Mouse (Mus musculus): ENCODE data around the gene Rpl23a. TPM values are rescaled to one million over a fixed set of nuclear protein-coding genes. Genes with fewer than 3 reads are reported as not detected.
A peak's percentile ranks its signal among the peaks of the same experiment; 100 is the strongest.

Rpl23a gene
- 732 and 758 TPM in 2 replicates for polyA plus RNA-seq (2015; fragmentation: Nextera tagmentation; extraction: Ambion mirVana)

GRCm38 (mm10) chr11:78182961-78183844, at the start of gene Rpl23a:
Gene Rpl23a (minus strand): TSS chr11:78183584.
- WGBS (ENCODE audit: insufficient replicate concordance), result 1% methylated on average over 38 of the region's 38 CpGs
- Histone ChIP-seq H3K9ac (replicated peaks) (peak within 1 kb of the TSS; percentile 93), H3K9me3 (ENCODE audit: low read length) (no peaks in the 10 kb centered on the region), H3K36me3 (replicated peaks; ENCODE audit: insufficient read depth, low read length) (peaks cover 29% of the 10 kb centered on the region), H3K4me3 (ENCODE audit: low read depth, low read length) (peak within 1 kb of the TSS; percentile 94), H3K4me1 (ENCODE audit: insufficient read depth) (peaks cover 31% of the 10 kb centered on the region), H3K27me3 (ENCODE audit: insufficient read depth, low read length) (peaks cover 9% of the 10 kb centered on the region), H3K27ac (ENCODE audit: low read depth) (peak within 1 kb of the TSS; percentile 90), H3K4me2 (ENCODE audit: low read depth, low read length) (peak within 1 kb of the TSS; percentile 90)
- ATAC-seq (peak; percentile 82), DNase-seq (peak; percentile 82)
- TF ChIP-seq EP300 (IDR thresholded peaks at IDR 0.05; ENCODE audit: low read depth) (peak; percentile 75), CTCF (IDR thresholded peaks at IDR 0.05; ENCODE audit: low read depth) (peak; percentile 42; the same call in 1 of the 2 replicates)

DNA sequence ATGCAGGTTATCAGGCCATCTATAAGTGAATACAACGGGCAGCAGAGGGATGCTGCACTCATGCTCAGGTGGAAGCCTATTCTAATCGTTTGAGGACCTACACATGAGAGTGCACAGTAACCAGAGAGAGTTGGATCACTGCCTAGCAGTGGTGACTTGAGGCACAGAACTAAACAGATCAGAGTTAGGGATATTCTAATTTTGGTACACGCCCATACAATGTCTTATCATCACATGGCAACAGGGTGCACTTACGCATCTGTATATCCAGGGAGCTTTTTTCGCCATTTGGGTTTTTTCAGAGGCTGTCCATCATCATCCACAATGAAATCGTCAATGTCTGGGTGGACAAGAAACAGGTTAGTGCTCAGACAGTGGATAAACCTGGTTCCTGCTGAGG, 48.1 kb upstream of the Rpl23a start:
- no peak for DNase-seq
- H3K9ac ChIP-seq (replicated peaks), result no peak overlapping the region
- no peak overlapping the region for H3K4me2 ChIP-seq (ENCODE audit: low read depth, low read length)
- no peaks in the 10 kb centered on the region for H3K9me3 ChIP-seq (ENCODE audit: low read length)
- no peak for TF ChIP-seq CTCF (IDR thresholded peaks at IDR 0.05; ENCODE audit: low read depth)
- no peak for TF ChIP-seq EP300 (IDR thresholded peaks at IDR 0.05; ENCODE audit: low read depth)
- no peaks in the 10 kb centered on the region for H3K27me3 ChIP-seq (ENCODE audit: insufficient read depth, low read length)
- ATAC-seq, result no peak
- no peak overlapping the region for H3K4me3 ChIP-seq (ENCODE audit: low read depth, low read length)
- WGBS (ENCODE audit: insufficient replicate concordance), result 75% methylated on average over 6 of the region's 6 CpGs
- H3K36me3 ChIP-seq (replicated peaks; ENCODE audit: insufficient read depth, low read length), result peaks cover 70% of the 10 kb centered on the region
- no peak overlapping the region for H3K27ac ChIP-seq (ENCODE audit: low read depth)
- no peaks in the 10 kb centered on the region for H3K4me1 ChIP-seq (ENCODE audit: insufficient read depth)

DNA sequence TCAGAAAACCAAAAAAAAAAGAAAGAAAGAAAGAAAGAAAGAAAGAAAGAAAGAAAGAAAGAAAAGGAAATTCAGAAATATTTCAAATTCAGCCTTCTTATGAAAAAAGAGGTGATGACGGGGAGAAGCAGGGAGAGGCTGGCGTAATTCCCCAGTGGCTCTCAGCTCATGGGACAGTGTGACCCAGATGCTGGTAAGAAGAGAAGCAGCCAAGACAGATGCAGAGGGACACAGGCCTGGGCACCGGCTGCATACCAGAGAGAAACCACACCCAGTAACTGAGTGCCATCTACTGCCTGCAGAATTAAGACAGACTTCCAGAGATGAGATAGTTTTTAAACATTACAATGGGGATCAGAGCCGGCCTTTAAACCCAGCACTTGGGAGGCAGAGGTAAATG, 40.2 kb upstream of the Rpl23a start:
- Histone ChIP-seq H3K9ac (replicated peaks) (no peak overlapping the region), H3K4me3 (ENCODE audit: low read depth, low read length) (no peak overlapping the region), H3K4me1 (ENCODE audit: insufficient read depth) (no peaks in the 10 kb centered on the region), H3K27me3 (ENCODE audit: insufficient read depth, low read length) (no peaks in the 10 kb centered on the region), H3K9me3 (ENCODE audit: low read length) (no peaks in the 10 kb centered on the region), H3K36me3 (replicated peaks; ENCODE audit: insufficient read depth, low read length) (peaks cover 90% of the 10 kb centered on the region), H3K27ac (ENCODE audit: low read depth) (no peak overlapping the region), H3K4me2 (ENCODE audit: low read depth, low read length) (no peak overlapping the region)
- WGBS (ENCODE audit: insufficient replicate concordance), result 89% methylated on average over 4 of the region's 4 CpGs
- no peak for ATAC-seq
- DNase-seq, result no peak
- TF ChIP-seq CTCF (IDR thresholded peaks at IDR 0.05; ENCODE audit: low read depth) (no peak), EP300 (IDR thresholded peaks at IDR 0.05; ENCODE audit: low read depth) (no peak)

- DNase-seq (no peak), ATAC-seq (no peak)
- Histone ChIP-seq H3K27me3 (ENCODE audit: insufficient read depth, low read length) (no peaks in the 10 kb centered on the region), H3K9ac (replicated peaks) (no peak overlapping the region), H3K4me3 (ENCODE audit: low read depth, low read length) (no peak overlapping the region), H3K27ac (ENCODE audit: low read depth) (no peak overlapping the region), H3K4me2 (ENCODE audit: low read depth, low read length) (no peak overlapping the region), H3K4me1 (ENCODE audit: insufficient read depth) (no peaks in the 10 kb centered on the region), H3K9me3 (ENCODE audit: low read length) (no peaks in the 10 kb centered on the region), H3K36me3 (replicated peaks; ENCODE audit: insufficient read depth, low read length) (peaks cover 87% of the 10 kb centered on the region)
- 86% methylated on average over 11 of the region's 11 CpGs for WGBS (ENCODE audit: insufficient replicate concordance)
- TF ChIP-seq CTCF (IDR thresholded peaks at IDR 0.05; ENCODE audit: low read depth) (no peak), EP300 (IDR thresholded peaks at IDR 0.05; ENCODE audit: low read depth) (no peak)
These were observed 32.4 kb upstream of the Rpl23a start for GRCm38 (mm10) chr11:78215709-78216317.

- Histone ChIP-seq H3K27ac (ENCODE audit: low read depth) (peak overlapping the region; percentile 63), H3K4me3 (ENCODE audit: low read depth, low read length) (no peak overlapping the region), H3K27me3 (ENCODE audit: insufficient read depth, low read length) (no peaks in the 10 kb centered on the region), H3K36me3 (replicated peaks; ENCODE audit: insufficient read depth, low read length) (peaks cover 87% of the 10 kb centered on the region), H3K4me1 (ENCODE audit: insufficient read depth) (no peaks in the 10 kb centered on the region), H3K4me2 (ENCODE audit: low read depth, low read length) (no peak overlapping the region), H3K9me3 (ENCODE audit: low read length) (no peaks in the 10 kb centered on the region), H3K9ac (replicated peaks) (no peak overlapping the region)
- peak; percentile 55 for DNase-seq
- 61% methylated on average over 14 of the region's 14 CpGs for WGBS (ENCODE audit: insufficient replicate concordance)
- TF ChIP-seq CTCF (IDR thresholded peaks at IDR 0.05; ENCODE audit: low read depth), result no peak
- no peak for TF ChIP-seq EP300 (IDR thresholded peaks at IDR 0.05; ENCODE audit: low read depth)
- peak; percentile 56 for ATAC-seq
These were observed 29.9 kb upstream of the Rpl23a start for GRCm38 (mm10) chr11:78213086-78213817.

GRCm38 (mm10) chr11:78211513-78211912, 28.1 kb upstream of the Rpl23a start:
- no peak for DNase-seq
- 91% methylated on average over 5 of the region's 5 CpGs for WGBS (ENCODE audit: insufficient replicate concordance)
- TF ChIP-seq CTCF (IDR thresholded peaks at IDR 0.05; ENCODE audit: low read depth) (no peak), EP300 (IDR thresholded peaks at IDR 0.05; ENCODE audit: low read depth) (no peak)
- Histone ChIP-seq H3K4me3 (ENCODE audit: low read depth, low read length) (no peak overlapping the region), H3K27ac (ENCODE audit: low read depth) (no peak overlapping the region), H3K9me3 (ENCODE audit: low read length) (no peaks in the 10 kb centered on the region), H3K4me1 (ENCODE audit: insufficient read depth) (no peaks in the 10 kb centered on the region), H3K36me3 (replicated peaks; ENCODE audit: insufficient read depth, low read length) (peaks cover 88% of the 10 kb centered on the region), H3K4me2 (ENCODE audit: low read depth, low read length) (no peak overlapping the region), H3K9ac (replicated peaks) (no peak overlapping the region), H3K27me3 (ENCODE audit: insufficient read depth, low read length) (no peaks in the 10 kb centered on the region)
- no peak for ATAC-seq
